Mouse (Mus musculus): ENCODE measurements around the gene Pik3r2.

Gene Pik3r2

GRCm38 (mm10) chr8:70742176-70742575, 34.3 kb downstream of the Pik3r2 start:
- no peak for DNase-seq (ENCODE audit: low spot score)

DNA sequence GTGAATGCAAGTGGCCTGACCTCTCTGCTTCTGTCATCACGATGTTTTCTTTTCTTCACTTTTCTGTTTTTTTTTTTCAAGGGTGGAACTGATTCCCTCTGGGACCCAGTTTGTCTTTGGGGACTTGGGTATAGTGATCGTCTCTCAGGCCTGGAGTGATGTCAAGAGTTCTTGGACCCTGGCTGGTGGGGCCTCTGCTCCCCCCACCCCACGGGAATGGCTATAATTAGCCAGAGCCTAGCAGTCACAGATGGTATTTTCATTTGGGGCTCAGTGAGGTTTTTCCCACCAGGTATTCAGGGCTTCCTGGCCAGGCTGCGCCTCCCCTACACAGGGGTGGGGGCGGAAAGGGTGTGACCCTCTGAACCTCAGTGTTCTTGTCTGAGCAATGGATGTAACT, 34.9 kb downstream of the Pik3r2 start:
- DNase-seq (ENCODE audit: low spot score) = no peak

GRCm38 (mm10) chr8:70738211-70738610, 38.3 kb downstream of the Pik3r2 start:
- no peak for DNase-seq (ENCODE audit: low spot score)

DNA sequence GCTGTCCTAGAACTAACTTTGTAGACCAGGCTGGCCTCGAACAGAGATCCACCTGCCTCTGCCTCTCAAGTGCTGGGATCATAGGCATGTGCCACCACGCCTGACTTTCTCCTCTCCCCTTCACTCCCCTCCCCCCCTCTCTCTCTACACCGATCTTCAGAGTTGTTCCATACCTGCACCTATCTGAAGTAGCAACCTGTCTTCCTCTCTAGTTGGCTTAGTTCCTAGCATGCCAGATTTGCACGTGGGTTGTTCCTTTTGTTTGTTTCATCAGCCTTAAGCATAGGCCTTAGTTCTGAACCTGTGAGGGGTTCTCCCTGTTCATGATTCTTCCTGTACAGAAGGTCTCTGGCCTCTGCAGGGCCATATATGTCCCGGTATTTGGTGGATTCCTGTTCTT, 38.8 kb downstream of the Pik3r2 start:
- DNase-seq (ENCODE audit: low spot score) = no peak

DNA sequence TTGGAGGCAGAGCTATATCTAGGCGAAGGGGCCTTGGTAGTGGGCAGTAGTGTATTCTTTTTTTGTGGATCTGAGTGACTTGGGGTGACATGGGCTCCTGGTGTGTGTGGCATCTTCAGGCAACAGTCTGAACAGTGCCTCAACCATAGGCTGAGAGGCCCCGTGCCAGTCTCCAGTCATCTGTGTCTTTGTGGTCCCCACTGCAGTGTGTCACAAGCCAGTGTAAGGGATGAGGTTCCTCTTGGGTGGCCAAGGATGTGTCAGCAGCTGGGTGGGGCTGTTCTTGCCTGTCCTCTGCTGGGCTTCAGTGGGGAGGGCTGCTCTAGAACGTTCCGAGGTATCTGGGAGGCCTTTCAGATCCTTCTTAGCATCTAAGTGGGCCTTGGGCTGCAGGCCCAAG, 45.6 kb downstream of the Pik3r2 start:
- DNase-seq (ENCODE audit: low spot score) = no peak

GRCm38 (mm10) chr8:70729808-70730475, 46.6 kb downstream of the Pik3r2 start:
- no peak for DNase-seq (ENCODE audit: low spot score)

DNA sequence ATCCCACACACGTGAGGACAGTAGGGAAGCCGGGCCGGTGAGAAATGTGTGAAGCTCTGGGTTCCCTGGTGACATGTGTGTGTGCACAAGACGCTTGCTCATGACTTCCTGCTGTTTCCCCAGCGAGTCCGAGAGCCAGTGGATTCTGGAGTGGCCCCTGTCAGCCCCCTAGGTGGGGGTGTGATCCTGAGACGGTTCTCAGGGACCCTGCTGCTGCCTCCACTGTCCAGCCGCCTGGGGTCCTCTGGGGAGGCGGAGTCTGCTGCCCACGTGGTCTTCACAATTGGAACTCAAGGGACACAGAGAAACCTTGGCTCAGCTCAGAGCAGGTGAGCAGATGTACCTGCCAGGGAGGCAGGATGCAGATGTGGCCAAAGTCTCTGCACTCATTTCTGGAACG, 49.8 kb downstream of the Pik3r2 start:
- no peak for DNase-seq (ENCODE audit: low spot score)

- no peak for DNase-seq (ENCODE audit: low spot score)
Observed at GRCm38 (mm10) chr8:70725792-70726447, 50.6 kb downstream of the Pik3r2 start.

DNA sequence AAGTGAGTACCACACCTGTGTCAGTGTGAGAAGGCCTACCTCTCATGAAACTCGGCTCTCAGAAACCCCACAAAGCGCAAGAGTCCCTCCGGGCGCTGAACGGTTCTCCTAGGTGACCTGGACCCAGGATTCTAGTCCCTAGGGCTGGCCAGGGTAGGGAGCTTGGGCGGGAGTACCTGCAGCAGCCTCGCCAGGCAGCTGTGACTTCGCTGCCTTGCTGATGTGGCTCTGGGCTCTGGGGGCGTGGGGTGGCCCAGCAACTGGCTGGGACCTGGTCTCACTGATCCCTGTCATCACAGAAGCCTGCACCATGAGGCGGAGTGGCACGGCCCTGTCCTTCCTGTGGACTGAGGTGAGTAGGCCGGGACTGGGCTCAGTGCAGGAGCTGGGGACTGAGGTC, 52.3 kb downstream of the Pik3r2 start:
- no peak for DNase-seq (ENCODE audit: low spot score)

- no peak for DNase-seq (ENCODE audit: low spot score)
Observed at GRCm38 (mm10) chr8:70723486-70724210, 52.9 kb downstream of the Pik3r2 start, which contains the start of gene Pde4c. Pde4c (plus strand) TSS chr8:70723720.

- no peak for DNase-seq (ENCODE audit: low spot score)
Observed at GRCm38 (mm10) chr8:70721601-70722000, 54.9 kb downstream of the Pik3r2 start.

DNA sequence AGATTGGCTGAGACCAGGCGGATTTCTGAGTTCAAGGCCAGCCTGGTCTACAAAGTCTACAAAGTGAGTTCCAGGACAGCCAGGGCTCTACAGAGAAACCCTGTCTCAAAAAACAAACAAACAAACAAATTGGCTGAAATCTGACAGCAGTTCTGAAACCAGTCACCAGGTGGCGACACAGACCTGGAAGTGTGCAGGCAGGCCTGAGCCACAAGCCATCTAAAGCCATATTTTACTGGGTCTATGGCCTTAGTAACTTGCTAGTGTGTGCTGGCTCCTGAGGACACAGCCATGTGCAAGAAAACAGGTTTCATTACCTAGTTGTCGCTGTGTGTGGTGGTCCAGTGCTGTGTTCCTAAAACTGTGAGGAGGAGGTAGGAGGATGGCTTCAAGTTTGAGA, 55.8 kb downstream of the Pik3r2 start:
- DNase-seq (ENCODE audit: low spot score) = peak; percentile 86

DNA sequence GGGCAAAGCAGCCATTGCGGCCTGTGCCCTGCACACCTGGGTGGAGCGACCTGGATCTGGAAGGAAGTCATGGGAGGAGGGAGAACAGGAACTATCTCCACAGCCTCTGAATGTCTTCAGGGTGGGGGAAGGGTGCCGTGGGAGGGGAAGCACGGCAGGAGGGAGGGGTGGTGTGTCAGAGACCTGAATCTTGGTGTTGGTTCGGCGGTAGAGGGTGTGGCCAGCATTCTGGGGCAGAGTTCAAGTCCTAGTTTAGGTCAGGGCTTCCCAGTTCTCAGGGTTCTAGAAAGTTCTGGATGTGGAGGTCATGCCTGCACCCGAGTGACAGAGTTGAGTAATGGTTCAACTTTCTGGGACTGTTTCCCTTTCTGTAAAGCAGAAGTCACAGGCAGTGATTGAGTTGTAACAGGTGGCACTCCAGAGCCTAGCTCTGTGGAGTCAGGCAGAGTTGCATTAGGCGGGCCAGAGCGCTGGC, 56.7 kb downstream of the Pik3r2 start:
- no peak for DNase-seq (ENCODE audit: low spot score)

GRCm38 (mm10) chr8:70718297-70718696, 58.2 kb downstream of the Pik3r2 start, which contains the start of gene Gm3336:
Gm3336 (plus strand) TSS chr8:70718543.
- no peak for DNase-seq (ENCODE audit: low spot score)
